Mouse (Mus musculus) yolk sac, embryonic 10.5 days (tissue): ENCODE data around the gene Rsph10b.

ENCODE experiments used
- DNase-seq: peaks from one replicate; pipeline ENCODE4 v3.0.0-alpha.2; 2017; ENCODE audit warnings: low spot score

The Rsph10b gene

DNA sequence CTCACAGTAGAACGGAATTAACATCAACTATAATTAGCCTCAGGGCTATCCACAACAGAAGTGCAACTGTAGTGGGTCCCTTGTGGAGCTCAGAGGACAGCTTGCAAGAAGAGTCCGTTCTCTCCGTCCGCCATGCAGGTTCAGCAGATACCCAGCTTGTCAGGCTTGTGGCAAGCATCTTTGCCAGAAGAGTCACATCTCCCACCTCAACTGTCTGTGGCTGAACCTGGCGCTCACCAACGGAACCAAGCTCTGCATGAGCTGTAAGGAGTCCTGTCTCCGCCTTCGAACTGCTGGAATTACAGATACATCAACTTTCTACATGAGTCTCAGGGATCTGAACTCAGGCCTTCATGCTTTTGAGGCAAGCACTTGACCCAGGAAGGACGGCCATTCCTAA is 3.3 kb downstream of the Rsph10b start:
- DNase-seq, result no peak

DNA sequence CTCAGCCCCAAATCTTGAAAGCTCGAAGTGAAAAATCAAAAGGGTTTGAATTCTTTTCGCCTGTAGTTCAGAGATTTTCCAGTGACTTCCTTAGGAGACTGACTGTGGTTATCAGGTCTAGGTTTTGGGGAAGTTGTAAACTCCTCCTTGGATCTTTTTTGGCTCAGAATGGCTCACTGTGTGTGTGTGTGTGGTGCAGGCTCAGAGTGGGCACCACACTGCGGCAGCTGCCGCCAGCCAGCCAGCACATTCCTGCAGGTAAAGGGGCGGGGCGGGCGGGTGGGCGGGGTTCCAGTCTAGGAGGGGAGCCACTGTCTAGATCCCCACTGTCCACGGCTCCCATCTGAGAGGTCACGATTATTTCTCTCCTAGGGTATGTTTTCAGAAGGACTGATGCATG is 8.8 kb downstream of the Rsph10b start:
- DNase-seq, result no peak

DNA sequence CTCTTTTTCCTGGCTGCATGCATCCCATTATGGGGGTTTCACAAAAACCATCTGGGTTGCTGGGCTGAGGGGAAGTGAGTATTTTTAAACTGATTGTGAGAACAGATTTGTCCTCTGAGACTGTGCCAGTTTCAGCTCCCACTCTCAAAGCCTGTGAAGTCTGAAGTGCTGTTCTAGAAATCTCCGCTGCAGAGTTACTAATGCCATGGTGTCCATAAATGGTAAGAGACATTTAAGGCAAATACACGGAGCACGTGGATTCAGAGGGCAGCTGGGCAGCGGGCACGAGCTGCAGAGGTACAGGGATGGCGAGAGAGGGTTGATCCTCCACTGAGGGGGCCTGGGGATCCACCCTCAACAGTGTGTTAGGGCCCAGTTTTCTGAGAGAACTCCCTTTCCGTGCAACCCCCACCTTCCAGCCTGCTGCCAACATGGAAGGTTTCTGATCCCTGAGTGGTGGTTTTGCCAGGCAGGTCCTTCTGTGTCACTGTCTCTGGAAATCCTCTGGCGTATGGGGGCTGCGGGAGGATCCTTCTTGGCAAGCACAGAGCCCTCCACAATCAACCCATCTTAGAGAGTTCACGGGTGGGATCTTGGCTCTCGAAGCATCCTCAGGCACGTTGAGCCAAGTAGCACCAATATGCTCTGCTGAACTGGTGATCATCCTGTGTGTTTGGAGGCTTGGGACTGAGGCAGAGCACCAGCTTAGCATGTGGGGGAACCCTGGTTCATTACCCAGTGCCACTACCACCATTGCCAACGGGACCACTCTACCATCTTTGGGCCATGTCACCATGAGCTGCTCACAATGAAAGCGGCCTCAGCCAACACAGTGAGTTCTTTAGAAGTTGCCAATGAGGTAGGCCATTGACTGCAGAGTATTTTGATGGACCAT is 10.6 kb downstream of the Rsph10b start:
- DNase-seq, result no peak

DNA sequence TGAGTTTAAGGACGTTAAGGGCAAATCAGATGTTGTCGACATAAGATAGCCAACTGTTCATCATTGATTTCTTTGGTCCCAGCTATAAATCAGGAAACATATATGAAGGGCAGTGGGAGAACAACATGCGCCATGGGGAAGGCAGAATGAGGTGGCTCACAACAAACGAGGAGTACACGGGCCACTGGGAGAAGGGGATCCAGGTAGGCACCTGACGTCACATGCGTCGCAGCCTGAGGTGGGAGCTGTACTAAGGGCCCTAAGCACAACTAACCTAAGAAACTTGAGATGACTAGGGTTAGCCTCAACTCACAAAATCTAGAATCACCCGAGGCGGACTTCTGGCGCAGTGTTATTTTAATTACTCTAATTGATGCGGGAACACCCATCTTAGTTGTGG is 15.5 kb downstream of the Rsph10b start:
- DNase-seq, result no peak

DNA sequence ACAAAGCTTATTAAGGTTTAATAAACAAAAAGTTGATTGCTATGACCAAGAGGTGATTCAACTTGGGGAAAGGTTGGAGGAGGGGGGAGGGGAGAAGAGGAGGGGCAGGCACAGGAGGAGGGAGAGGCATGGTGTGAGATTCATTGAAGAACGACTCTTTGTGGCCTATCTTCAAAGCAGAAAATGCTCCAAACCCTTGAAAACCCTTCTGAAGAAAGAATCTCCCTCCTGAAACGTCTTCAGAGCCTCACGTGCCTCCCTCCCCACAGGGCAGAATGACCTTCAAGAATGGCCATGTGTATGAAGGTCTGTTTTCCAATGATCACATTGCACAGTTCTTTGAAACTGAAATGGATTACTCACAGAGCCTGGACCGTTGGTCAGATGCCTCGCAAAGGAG is 17.2 kb downstream of the Rsph10b start:
- no peak for DNase-seq

DNA sequence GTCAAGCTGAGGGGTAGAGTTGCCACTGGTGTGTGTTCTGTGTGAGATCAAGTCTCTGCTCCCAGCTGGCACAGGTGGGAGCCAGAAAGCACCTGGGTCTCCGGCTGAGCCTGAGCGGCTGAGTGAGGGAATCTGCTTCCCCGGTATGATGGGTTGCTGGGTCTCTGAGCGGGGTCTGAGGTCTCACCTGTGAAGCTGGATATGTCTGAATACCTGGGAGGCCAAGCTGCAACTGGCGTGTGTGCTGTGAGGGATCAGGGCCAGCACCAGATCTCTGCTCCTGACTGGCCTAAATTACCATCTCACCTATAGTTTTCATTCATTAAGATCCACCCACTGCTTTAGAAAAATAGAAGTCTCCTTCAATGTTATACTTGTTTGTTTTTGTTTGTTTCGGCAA is 24.3 kb downstream of the Rsph10b start:
- no peak for DNase-seq

DNA sequence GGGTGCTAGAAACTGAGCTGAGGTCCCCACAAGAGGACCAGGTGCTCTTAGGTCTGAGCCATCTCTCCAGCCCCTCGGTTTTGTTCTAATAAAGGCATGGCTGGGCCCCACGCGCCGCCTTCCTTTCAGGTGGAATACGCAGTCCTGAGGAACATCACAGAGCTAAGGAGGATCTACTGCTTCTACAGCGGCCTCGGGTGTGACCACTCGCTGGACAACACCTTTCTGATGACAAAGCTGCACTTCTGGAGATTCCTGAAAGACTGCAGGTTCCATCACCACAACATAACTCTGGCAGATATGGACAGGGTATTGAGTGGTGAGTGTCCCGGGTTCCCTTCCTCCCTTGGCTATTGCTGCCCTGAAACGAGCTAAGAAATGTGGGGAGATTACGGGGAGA is 26.7 kb downstream of the Rsph10b start:
- DNase-seq, result no peak

DNA sequence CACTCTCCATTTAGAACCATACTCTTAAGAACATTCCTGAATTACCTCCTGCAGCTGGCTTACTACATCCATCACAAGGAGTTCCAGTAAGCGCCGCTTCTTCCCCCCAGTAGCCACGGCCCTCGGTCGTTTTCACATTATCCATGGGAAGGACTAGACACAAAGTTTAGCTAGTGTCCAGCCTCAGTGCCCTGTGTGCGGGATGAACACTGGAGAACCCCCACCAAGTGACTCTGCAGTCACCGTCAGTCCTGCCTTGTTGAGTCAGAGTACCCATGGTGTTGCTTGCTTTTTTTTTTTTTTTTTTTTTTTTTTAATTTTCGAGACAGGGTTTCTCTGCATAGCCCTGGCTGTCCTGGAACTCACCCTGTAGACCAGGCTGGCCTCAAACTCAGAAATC is 28.3 kb downstream of the Rsph10b start:
- no peak for DNase-seq

DNA sequence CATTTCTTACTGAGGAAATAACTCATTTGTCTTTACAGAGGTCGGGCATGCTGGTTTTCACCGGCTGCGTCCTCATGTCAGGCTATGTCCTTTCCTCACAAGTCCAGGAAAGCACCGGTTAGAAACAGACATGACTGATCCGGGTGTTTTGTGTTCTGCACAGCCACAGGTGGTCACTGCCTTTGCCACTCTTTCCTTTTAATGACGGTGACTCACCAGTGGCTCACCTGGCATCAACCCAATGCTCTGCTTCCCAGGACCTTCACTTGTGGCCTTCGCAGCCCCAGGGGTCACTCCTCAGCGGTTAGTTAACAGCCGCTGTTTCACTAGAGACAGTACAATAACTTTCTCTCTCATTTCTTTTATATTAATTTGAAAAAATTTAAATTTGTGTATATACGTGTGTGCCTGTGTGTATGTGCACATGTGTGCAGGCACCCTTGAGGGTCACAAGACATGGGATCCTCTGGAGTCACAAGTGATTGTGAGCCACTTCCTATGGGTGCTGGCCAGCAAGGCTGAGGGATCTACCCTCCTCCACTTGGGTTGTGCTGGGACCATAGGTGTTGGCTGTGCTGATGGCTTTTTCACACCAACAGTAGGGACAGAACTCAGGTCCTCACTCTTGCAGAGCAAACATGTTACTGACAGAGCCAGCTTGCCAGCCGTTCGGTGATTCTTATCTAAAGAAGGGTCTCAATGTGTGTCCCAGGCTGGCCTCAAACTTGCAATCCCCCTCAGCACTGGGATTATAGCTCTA is 32.9 kb downstream of the Rsph10b start:
- DNase-seq, result no peak

DNA sequence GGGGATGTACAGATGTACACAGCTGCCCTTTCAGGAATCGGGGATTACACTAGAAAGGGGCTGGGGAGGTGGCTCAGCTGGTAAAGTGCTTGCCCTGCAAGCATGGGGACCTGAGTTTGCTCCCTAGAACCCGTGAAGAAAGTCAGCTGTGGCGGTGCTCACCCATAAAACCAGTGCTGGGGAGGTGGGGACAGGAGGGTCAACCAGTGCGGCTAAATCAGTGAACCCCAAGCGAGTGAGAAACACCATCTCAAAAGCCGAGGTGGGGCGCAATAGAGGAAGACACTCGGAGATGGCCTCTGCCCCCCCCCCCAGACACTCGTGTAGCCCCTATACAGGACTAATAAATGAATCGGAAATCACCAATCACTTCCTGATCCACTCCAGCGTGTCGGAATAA is 33.8 kb downstream of the Rsph10b start:
- DNase-seq, result no peak

DNA sequence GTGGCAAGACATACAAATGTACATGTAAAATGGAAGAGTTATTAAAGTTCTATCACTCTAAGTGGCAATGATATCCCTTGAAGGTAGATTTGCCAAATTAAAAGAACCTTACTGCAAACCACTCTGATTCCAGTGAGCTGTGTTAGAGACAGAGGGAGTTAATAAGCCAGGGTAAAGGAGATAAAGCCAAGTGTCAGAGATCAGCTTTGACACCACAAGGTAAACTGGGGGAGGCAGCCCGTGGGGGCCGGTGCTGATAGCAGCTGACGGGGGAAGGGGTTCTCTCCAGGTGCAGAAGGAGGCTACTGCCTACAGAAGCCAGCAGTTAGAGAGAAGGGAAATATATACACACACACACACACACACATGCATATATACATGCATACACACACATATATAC is 39.8 kb downstream of the Rsph10b start:
- DNase-seq, result no peak

DNA sequence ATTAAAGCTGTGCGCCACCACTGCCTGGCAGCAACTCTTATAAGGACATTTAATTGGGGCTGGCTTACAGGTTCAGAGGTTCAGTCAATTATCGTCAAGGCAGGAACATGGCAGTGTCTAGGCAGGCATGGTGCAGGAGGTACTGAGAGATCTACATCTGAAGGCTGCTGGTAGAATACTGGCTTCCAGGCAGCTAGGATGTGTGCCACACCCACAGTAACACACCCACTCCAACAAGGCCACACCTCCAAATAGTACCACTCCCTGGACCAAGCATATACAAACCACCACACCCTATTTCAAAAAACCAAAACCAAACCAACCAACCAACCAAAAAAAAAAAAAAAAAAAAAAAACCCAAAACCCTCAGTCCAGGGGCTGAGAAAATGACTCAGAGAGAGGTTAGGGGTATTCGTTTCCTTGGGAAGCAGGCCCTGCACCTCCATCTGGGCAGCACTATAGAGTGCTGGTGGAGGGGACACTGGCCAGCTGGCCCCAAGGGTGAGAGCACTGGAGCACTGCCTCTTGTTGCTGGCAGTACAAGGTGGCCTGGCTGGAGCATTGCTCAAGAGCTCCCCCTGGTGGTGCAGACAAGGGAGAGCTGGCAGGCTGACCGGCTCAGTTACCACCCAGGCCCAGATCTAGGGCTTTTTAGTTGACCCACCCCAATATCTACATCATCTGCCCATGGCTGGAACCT is 42.2 kb downstream of the Rsph10b start:
- DNase-seq, result peak; percentile 47

DNA sequence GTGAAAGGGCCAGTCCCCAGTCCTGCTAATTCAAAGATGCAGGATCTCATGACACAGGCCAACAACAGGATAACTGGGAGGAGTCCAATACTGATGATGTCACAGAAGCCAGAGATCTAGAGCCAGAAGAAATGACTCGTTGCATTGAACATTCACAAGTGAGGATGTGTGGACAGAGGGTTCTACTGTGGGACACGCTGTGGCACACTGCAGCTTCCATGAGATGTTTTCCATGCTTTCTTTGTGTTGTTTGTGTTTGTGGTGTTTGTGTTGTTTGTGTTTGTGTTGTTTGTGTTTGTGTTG is 42.7 kb downstream of the Rsph10b start:
- DNase-seq, result no peak

DNA sequence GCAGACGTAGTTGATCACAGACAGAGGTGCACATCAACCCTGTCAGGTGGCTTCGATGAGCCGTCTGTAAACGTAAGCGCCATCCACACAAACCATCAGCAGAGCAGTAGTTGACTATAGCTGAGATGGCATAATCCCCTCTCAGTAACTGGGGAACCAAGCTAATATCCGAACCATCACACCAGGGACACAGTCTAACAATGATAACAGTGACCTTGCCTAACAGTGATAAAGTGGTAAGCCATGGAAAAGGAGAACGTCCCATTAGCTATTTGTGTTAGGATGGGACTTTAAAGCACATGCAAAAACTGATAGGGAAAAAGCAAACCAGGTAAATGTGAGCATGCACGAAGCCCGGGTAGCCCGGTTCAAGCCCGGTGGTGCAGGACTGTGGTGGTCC is 43.4 kb downstream of the Rsph10b start:
- DNase-seq, result no peak

DNA sequence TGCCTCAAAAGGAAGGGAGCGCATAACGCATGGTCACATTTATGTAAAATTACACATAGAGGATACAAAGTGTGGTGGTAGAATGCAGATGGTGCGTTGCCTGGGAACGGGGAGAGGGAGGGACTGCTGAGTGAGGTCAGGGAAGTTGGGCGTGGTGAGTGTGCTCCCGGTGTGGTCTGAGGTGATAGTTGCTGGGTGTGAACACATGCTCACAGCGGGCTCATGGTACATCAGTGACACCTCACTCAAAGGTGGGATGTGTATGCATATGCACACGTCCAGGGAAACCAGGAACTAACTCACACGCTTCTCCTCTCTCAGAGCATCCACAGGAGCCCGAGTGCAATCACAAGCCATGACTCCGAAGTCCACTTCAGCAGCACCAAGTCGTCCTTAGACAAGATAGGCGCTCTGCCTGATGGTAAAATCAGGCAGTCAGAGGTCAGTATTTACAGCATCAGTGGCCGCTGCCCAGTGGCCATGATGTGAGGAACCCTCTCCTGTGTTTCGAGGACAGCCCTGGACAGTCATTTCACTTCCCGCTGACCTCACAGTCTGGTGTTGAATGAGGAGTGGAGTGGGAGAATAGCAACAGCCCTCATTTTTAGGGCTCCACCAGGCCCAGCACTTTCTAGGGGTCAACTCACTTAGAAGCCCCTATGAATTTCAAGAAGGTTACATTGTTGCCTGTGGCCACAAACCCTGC is 44.0 kb downstream of the Rsph10b start:
- DNase-seq, result no peak

DNA sequence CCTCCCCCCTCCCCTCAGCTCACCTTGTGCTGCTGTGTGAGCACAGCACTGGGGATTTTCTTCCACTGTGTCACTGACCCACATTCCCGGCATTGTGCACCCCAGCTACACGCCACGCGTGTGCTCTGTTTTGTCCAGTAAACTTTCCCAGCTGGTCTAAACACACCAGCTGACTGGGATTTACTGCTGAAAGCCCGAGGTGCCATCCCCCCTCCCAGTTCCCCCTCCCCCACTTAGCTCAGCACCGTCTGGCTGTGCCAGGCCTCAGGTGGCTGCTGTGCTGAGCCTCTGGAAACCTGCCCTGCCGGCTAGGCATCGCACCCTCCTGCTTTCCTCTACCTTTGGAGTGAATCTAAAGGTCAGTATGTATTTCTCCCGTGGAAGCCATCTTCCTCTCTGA is 48.0 kb downstream of the Rsph10b start:
- no peak for DNase-seq

DNA sequence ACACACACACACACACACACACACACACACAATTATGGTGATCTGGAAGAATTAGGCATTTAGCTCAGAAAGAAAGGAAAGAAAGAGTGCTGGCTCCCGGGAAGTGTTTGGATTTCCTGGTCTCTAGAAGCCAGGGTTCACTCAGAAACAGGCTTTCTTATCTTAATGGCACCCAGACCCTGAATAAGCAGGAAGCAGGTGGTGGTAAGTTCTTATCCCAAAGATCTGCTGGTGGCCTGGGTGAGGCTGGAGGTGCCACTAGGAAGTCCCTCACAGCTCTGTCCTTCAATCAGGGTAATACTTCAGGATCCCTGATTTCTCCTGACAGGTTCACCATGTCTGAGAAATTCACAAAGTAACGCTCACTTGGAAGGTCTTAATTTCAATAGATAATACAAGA is 49.5 kb downstream of the Rsph10b start:
- no peak for DNase-seq

DNA sequence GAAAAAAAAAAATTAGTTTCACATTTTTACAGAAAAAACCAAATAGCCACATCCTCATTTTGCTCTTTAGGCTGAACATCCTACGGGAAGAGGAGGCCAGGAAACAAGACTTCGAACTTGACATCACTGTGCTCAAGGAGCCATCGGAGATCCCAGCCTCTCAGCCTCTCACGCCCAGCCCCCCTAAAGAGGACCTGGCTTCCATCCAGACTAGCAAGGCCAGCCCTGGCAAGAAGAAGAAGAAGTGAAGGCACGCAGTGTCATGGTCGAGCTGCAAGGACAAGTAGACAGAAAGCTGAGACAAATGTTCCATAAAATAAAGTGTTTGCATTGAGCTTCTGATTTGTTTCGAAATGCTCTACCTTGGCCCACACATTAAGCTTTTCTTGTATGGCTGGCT is 52.5 kb downstream of the Rsph10b start:
- DNase-seq, result no peak

DNA sequence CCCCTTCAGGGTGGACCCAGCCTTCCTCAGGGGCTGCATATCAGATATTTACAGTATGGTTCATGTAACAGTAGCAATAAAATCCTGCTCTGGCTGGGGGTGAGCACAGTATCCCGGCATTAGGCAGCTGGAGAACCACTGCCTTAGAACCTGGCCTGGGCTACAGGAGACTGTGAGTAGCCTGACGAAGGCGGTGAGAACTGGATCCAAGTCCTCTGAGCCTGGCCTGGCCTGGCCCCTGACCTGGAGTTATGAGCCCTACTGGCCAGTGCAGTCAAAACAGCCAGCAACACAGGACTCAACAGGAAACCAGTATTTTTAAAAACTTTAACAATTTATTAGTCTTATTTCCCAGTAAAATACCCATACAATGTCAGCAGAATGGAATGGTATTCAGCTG is 54.8 kb downstream of the Rsph10b start:
- no peak for DNase-seq

DNA sequence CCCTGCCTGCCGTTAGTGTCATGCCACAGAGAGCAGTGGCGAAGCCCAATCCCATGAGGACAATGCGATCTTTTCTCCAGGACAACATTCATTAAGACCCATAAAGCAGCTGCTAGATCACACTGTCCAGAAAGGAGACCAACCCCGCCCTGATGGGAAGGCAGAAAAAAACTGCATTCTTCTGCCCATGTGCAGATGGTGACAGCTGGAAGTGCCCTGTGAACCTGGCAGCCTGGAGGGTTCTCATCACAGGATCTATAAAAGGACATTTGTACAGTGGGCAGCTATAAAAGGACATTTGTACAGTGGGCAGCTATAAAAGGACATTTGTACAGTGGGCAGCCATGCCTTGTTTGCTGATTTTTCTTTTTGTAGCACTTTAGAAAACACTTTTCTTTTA is 56.2 kb downstream of the Rsph10b start:
- no peak for DNase-seq

DNA sequence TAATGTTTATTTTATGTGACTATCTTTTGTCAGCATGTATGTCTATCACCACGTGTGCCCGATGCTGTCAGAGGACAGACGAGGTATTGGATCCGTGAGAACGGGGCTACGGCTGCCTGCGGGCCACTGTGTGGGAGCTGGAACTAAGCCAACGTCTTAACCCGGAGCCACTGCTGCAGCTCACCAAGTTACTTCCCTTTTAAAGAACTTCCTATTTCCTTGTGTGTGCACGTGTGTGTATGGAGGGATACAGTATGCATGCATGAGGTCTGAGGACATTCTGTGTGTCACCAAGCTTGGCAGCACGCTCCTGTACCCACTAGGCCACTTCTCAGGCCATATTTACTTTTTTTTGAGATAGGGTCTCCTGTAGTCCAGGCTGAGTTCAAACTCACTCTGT is 57.3 kb downstream of the Rsph10b start:
- DNase-seq, result no peak

DNA sequence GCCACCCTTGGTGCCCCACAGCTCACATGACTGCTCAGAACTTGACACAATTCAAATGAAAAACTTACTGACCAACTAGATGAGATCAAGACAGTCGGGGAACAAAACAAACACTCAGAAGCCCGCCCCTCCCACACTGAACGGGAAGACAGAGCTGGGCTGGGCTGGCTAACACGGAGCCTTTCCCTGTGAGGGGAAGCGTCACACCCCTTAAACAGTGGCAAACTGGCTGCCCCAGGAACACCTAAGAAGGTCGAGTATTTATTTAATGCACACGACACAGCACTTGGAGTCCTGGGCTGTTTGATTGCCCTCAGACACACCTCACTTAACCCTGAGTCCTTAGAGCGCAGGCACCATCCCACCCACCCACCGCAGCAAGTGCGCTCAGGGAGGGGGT is 59.8 kb downstream of the Rsph10b start:
- DNase-seq, result no peak

DNA sequence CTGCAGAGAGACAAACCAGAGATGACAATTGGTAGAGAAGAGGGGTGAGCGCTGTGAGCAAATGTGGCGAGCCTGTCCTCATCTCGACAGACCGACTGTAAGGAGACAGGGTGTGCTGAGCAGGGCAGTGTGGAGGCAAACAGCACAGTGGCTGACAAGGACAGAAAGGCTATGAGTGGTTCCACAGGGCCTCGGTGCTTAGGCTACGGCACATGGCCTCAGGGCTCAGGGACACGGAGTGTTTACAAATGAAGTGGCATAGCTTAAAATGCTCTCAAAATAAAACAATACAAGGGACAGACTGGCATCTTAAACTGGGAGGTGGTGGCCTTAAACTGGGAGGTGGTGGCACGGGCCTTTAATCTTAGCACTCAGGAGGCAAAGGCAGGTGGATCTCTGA is 60.4 kb downstream of the Rsph10b start:
- no peak for DNase-seq
